Mouse (Mus musculus): ENCODE results near the gene Galnt7. TPM values are rescaled to one million over a fixed set of nuclear protein-coding genes. Genes with fewer than 3 reads are reported as not detected.

Galnt7 gene
- polyA plus RNA-seq, 1 experiment from 2014 or later = 3.7 TPM

- no peak for ATAC-seq (ENCODE audit: low read depth)
- Histone ChIP-seq H3K36me3 (ENCODE audit: control insufficient read depth, insufficient read depth) (no peaks in the 10 kb centered on the region; the same call in 1 of the 2 replicates), H3K4me2 (ENCODE audit: low read depth, low read length) (no peak overlapping the region), H3K4me1 (ENCODE audit: control insufficient read depth, low read depth, low read length) (no peaks in the 10 kb centered on the region), H3K27ac (ENCODE audit: low read length) (no peak overlapping the region), H3K9me3 (replicated peaks; ENCODE audit: control insufficient read depth, low read length) (no peaks in the 10 kb centered on the region), H3K4me3 (ENCODE audit: low read depth, low read length) (no peak overlapping the region), H3K9ac (ENCODE audit: low read depth, low read length) (no peak overlapping the region), H3K27me3 (ENCODE audit: control insufficient read depth, insufficient read depth, low read depth, low read length) (no peaks in the 10 kb centered on the region)
- WGBS (ENCODE audit: insufficient replicate concordance) = 28% methylated on average over 3 of the region's 3 CpGs
Measured at GRCm38 (mm10) chr8:57478406-57478805, 174.4 kb downstream of the Galnt7 start.

Other genes starting within 250 kb of the Galnt7 start
- 0.54 TPM in 1 of 2 replicates, not detected in the other for gene Scrg1, start 197.1 kb downstream of the Galnt7 start, polyA plus RNA-seq (2015; fragmentation: Nextera tagmentation; extraction: Ambion mirVana)
- gene Sap30, start 165.2 kb downstream of the Galnt7 start, polyA plus RNA-seq (2015; fragmentation: Nextera tagmentation; extraction: Ambion mirVana) = 9.6 and 10.8 TPM in 2 replicates
- gene Hmgb2, start 141.1 kb downstream of the Galnt7 start, polyA plus RNA-seq (2015; fragmentation: Nextera tagmentation; extraction: Ambion mirVana) = 226 and 279 TPM in 2 replicates

Data from liver, embryonic 16.5 days (tissue).